Mouse (Mus musculus): ENCODE measurements at regions not wholly inside any gene's neighbourhood (a gene's known extent, or its start where the extent isn't known, plus 50 kb on each side); places are given as distances from the start of the nearest gene placed in this dataset.

DNA sequence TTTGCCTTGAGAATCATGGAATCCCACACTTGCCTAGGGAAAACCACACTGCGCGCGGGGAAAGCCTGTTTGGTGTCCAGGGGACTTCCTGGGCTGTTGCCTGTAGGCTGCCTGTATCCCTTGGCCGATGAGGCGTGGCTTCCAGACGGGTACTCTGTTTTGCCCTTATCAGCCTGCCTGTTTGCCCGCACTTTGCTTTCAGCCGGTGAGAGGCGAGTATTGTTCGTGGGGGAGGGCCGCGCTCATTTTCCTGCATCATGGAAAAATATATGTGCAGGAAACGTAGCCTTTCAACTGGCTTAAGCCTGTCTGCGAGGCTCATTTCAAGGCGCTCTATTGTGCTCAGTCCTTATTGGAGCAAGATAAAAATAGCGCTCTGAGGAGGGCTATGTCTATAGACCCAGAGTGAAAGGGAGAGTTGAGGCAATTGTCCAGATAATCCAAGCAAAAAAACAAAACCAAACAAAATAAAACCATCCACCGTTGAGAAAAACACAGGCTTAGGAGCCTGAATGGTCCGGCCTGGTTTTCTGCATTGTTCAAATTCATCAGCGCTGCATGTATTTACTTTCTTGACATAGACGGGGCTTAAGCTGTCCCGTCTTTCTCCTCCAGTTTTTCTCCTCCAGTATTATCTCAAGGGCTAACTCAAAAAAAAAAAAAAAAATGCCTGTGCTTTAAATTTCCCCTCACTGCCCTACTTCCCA lies 67.9 kb downstream of the Klf5 start:
- H3K4me3 ChIP-seq (ENCODE audit: insufficient read depth, low read depth, low read length) = no peak overlapping the region
- H3K9ac ChIP-seq (ENCODE audit: low read depth, low read length) = no peak overlapping the region
- DNase-seq (ENCODE audit: extremely low read depth, low read depth, low spot score) = no peak
- H3K36me3 ChIP-seq (ENCODE audit: control insufficient read depth, insufficient read depth, low read length) = no peaks in the 10 kb centered on the region
- no peak for TF ChIP-seq CTCF (IDR thresholded peaks at IDR 0.05; ENCODE audit: low read depth, low read length)
- no peak for TF ChIP-seq POLR2A (IDR thresholded peaks at IDR 0.05; ENCODE audit: extremely low read depth, insufficient read depth, low read length)
- no peaks in the 10 kb centered on the region for H3K27me3 ChIP-seq (ENCODE audit: control insufficient read depth, insufficient read depth, low read length)
- no peaks in the 10 kb centered on the region for H3K4me1 ChIP-seq (ENCODE audit: control insufficient read depth, insufficient read depth, low read length)
- H3K27ac ChIP-seq (replicated peaks; ENCODE audit: insufficient read depth, low read depth, low read length) = no peak overlapping the region
- H3K79me2 ChIP-seq (ENCODE audit: control insufficient read depth, insufficient read depth, low read length) = no peaks in the 10 kb centered on the region
- WGBS = 34% methylated on average over 21 of the region's 21 CpGs

DNA sequence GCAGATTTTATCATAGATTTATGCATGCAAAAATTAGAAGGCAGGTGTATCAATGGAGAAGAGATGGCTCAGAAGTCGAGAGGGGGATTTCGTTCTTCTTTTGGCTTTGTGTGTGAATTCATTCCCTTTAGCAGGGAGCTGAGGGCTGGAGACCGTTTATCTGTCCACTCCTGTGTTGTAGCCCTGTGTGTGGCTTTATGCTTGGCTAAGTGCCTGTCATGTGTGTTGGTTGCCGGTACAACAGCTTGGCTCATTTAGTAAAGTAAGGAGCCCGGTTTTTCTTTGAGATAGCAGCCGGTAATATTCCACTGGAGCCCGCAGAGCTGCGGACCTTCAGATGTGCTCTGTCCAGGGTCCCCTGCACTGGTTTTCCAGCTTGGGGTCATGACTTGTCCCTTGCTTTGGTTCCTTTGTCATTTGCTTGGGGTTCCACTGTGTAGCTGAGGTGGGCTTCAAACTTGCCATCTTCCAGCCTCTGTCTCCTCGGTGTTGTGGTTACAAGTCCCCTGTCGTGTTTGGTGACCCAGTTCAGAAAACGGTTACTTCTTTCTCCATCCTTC lies 68.6 kb downstream of the Klf5 start:
- Histone ChIP-seq H3K27me3 (ENCODE audit: control insufficient read depth, insufficient read depth, low read length) (no peaks in the 10 kb centered on the region), H3K9ac (ENCODE audit: low read depth, low read length) (no peak overlapping the region)
- WGBS = 61% methylated on average over 11 of the region's 11 CpGs

DNA sequence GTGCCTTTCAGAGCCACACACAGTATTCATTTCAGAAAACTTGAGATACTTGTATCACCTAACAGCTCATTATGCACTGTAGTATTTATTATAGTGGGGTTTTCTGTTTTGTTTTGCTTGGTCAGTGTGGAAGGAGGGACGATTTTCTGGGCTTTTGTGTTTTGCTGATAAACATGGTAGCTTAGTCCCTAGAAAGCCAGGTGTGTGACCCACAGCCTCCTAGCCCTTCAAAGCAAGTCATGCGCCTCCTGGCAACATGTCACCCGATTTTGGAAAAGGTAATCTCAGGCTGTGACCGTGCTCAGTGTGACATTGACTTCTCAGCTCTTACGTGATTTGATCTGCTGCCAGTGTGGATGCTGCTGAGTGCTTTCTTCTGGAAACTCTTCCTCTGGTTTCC lies 70.9 kb downstream of the Klf5 start:
- no peak for TF ChIP-seq POLR2A (IDR thresholded peaks at IDR 0.05; ENCODE audit: extremely low read depth, insufficient read depth, low read length)
- TF ChIP-seq CTCF (IDR thresholded peaks at IDR 0.05; ENCODE audit: low read depth, low read length) = no peak
- Histone ChIP-seq H3K27me3 (ENCODE audit: control insufficient read depth, insufficient read depth, low read length) (no peaks in the 10 kb centered on the region), H3K4me3 (ENCODE audit: insufficient read depth, low read depth, low read length) (no peak overlapping the region), H3K27ac (replicated peaks; ENCODE audit: insufficient read depth, low read depth, low read length) (no peak overlapping the region), H3K36me3 (ENCODE audit: control insufficient read depth, insufficient read depth, low read length) (no peaks in the 10 kb centered on the region), H3K79me2 (ENCODE audit: control insufficient read depth, insufficient read depth, low read length) (no peaks in the 10 kb centered on the region), H3K9ac (ENCODE audit: low read depth, low read length) (no peak overlapping the region), H3K4me1 (ENCODE audit: control insufficient read depth, insufficient read depth, low read length) (no peaks in the 10 kb centered on the region)
- DNase-seq (ENCODE audit: extremely low read depth, low read depth, low spot score) = no peak
- WGBS = 71% methylated on average over 5 of the region's 5 CpGs

More for the DNA sequence above, 68.6 kb downstream of the Klf5 start:
- H3K27ac ChIP-seq (replicated peaks; ENCODE audit: insufficient read depth, low read depth, low read length) = no peak overlapping the region
- no peaks in the 10 kb centered on the region for H3K79me2 ChIP-seq (ENCODE audit: control insufficient read depth, insufficient read depth, low read length)
- no peaks in the 10 kb centered on the region for H3K4me1 ChIP-seq (ENCODE audit: control insufficient read depth, insufficient read depth, low read length)
- H3K4me3 ChIP-seq (ENCODE audit: insufficient read depth, low read depth, low read length) = no peak overlapping the region
- no peaks in the 10 kb centered on the region for H3K36me3 ChIP-seq (ENCODE audit: control insufficient read depth, insufficient read depth, low read length)
- DNase-seq (ENCODE audit: extremely low read depth, low read depth, low spot score) = no peak
- no peak for TF ChIP-seq CTCF (IDR thresholded peaks at IDR 0.05; ENCODE audit: low read depth, low read length)
- no peak for TF ChIP-seq POLR2A (IDR thresholded peaks at IDR 0.05; ENCODE audit: extremely low read depth, insufficient read depth, low read length)

DNA sequence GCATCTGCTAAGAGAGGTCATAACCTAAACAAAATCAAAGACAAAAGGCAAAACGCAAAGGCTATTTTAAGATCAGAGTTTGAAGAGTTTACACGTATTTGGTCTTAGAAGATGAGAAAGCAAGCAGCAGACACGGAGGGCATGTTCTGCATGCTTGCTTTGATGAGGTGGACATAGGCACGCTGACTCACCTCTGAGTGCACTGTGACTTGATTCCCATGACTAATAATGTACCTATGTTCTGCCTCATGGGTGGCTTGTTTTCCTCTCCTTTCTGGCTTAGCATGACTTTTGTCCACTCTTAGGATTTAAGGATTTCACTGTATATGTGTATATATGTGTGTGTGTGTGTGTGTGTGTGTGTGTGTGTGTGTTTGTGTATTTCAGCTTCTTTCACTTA lies 75.2 kb downstream of the Klf5 start:
- no peaks in the 10 kb centered on the region for H3K79me2 ChIP-seq (ENCODE audit: control insufficient read depth, insufficient read depth, low read length)
- TF ChIP-seq POLR2A (IDR thresholded peaks at IDR 0.05; ENCODE audit: extremely low read depth, insufficient read depth, low read length) (no peak), CTCF (IDR thresholded peaks at IDR 0.05; ENCODE audit: low read depth, low read length) (no peak)
- no peak for DNase-seq (ENCODE audit: extremely low read depth, low read depth, low spot score)

DNA sequence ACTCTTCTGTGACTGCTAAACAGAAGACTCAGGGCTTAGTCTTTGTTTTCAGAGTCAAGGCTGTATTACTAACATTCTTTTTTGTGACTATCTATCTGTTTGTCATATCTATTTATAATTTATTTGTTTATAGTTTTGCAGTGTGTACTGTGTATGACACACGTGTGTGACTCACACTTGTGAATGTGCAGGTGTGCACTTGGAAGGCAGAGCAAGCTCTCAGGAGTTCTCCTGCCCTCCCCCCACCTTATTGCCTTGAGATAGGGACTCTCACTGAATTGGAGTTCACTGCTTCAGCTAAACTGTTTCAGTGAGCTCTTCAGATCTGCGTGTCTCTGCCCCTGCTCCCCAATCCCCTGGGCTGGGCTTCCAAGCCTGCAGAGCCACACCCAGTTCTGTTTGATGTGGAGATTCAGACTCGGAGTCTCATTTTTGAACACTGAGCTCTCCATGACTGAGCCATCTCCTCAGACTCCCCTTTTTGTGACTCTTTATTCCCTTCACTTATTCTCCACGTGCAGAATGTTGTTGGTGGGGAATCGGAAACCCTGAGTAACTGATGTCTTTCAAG lies 76.6 kb downstream of the Klf5 start:
- no peaks in the 10 kb centered on the region for H3K27me3 ChIP-seq (ENCODE audit: control insufficient read depth, insufficient read depth, low read length)
- H3K4me1 ChIP-seq (ENCODE audit: control insufficient read depth, insufficient read depth, low read length) = no peaks in the 10 kb centered on the region
- no peaks in the 10 kb centered on the region for H3K79me2 ChIP-seq (ENCODE audit: control insufficient read depth, insufficient read depth, low read length)
- H3K4me3 ChIP-seq (ENCODE audit: insufficient read depth, low read depth, low read length) = no peak overlapping the region
- H3K36me3 ChIP-seq (ENCODE audit: control insufficient read depth, insufficient read depth, low read length) = no peaks in the 10 kb centered on the region
- no peak overlapping the region for H3K9ac ChIP-seq (ENCODE audit: low read depth, low read length)
- DNase-seq (ENCODE audit: extremely low read depth, low read depth, low spot score) = no peak
- 64% methylated on average over 5 of the region's 5 CpGs for WGBS
- TF ChIP-seq POLR2A (IDR thresholded peaks at IDR 0.05; ENCODE audit: extremely low read depth, insufficient read depth, low read length) = no peak
- TF ChIP-seq CTCF (IDR thresholded peaks at IDR 0.05; ENCODE audit: low read depth, low read length) = no peak
- H3K27ac ChIP-seq (replicated peaks; ENCODE audit: insufficient read depth, low read depth, low read length) = no peak overlapping the region

More for the DNA sequence above, 75.2 kb downstream of the Klf5 start:
- Histone ChIP-seq H3K9ac (ENCODE audit: low read depth, low read length) (no peak overlapping the region), H3K36me3 (ENCODE audit: control insufficient read depth, insufficient read depth, low read length) (no peaks in the 10 kb centered on the region), H3K27me3 (ENCODE audit: control insufficient read depth, insufficient read depth, low read length) (no peaks in the 10 kb centered on the region), H3K4me1 (ENCODE audit: control insufficient read depth, insufficient read depth, low read length) (no peaks in the 10 kb centered on the region), H3K4me3 (ENCODE audit: insufficient read depth, low read depth, low read length) (no peak overlapping the region), H3K27ac (replicated peaks; ENCODE audit: insufficient read depth, low read depth, low read length) (no peak overlapping the region)
- 81% methylated on average over 4 of the region's 4 CpGs for WGBS
